Mouse (Mus musculus): ENCODE measurements around the gene Abat. TPM values are rescaled to one million over a fixed set of nuclear protein-coding genes. Genes with fewer than 3 reads are reported as not detected.

Gene Abat
- total RNA-seq, 2 experiments from 2014 or later, result 77.3 to 82.1 TPM

DNA sequence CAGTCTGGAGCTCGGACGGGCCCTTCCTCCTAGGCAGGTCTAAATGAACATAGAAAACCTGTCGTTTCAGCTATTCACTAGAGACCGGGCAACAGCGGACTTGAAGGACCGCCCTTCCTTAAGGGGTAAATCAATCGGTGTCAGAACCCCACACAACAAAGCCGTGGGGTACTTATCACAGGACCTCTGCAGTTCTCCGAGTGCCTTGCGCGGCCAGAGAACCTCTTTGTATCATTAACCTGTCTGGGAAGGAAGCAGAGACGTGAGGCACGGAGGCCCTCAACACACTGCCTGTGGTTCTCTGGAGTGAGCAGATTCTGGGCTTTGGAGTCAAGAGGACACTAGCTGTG is 123.6 kb downstream of the Abat start:
- no peak for DNase-seq

GRCm38 (mm10) chr16:8637217-8638051 is 124.2 kb downstream of the Abat start, which contains the start of the genes Pmm2 and Tmem186:
TSS of gene Pmm2 (plus strand) at chr16:8637674.
TSS of gene Tmem186 (minus strand) at chr16:8637712.
- DNase-seq, result peak; percentile 85

DNA sequence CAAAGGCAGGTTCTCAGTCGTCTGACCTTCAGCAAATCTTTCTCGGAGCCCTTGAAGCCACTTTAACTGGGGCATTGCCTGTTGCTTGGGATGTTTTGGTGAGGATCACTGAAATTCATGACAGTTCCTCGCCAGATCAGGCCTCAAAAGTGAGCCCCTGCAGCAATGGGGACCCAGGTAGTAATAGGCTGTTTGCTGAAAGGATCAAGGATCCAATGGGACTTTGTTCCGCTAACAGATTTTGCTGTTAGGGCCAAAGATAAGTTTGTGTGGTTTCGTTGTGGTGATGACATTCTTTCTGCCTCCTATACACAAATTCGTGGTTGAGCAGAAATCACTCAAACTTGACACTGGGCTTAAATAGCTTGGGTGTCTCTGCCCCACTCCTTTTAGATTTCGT is 124.9 kb downstream of the Abat start:
- DNase-seq, result no peak

DNA sequence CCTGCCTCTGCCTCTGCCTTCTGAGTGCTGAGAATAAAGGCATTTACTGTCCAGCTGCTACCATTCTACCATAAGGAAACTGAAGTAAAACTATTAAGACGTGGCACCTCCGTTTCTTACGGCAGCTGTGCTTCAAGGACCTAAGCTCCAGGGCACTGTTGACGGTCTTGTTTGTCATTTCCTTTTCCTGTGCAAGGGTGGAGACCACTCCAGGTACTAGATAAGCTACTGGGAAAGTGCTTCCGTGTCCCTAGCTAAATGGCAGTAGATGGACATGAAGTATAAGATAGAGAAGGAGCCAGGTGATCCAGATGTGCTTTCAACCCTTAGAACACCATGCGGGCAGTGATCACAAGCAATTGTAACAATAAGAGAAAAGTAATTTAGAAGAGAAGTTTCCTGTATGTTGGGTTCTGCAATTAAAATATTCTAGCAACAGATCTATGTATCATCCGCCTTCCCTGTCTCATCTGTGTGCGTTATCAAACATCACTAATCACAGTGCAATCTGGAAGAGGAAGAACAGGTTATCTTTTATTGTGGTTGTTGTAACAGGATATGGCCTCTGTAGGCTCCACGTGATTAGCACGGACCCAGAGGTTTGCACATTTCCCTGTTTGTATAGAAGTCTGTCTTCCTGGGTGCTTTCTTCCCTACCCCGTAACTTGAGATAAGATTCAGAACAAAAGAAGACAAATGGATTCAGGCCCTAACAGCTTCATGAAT is 126.4 kb downstream of the Abat start:
- DNase-seq, result no peak

DNA sequence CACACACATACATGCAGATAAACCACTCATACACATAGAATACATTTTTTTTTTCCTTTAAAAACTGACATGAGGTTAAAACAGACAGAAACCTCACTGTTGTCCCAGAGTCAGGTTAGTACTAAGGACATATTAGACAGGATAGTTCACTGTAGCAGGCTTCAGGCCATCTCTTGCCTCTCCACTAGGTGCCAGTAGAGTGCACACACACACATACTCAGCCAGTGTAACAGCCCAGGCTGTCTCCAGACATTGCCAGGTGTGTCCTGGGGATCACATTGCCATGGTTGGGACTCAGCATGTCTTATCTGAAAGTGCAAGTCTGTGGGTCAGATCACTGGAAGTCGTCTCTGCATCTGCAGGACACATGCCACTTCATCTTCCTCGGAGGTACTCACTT is 130.6 kb downstream of the Abat start:
- peak; percentile 43 to 58 for DNase-seq

DNA sequence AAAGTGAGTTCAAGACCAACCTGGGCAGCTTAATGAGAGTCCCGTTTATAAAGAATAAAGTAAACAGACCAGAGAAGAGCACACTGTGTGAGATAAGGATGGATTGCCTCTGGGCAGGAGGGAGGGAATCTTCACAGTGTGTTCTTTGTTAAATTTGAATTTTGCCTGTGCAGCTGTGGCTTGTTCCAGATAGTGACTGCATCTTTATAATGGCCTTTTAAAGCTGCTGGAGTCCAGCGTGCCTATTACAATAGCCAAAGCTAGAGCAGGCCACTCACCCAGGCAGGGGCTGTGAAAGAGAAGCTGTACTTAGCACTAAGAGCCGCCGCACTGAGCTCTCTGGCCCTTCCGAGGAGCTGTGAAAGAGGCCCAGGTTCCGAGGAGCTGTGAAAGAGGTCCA is 132.3 kb downstream of the Abat start:
- DNase-seq, result no peak

DNA sequence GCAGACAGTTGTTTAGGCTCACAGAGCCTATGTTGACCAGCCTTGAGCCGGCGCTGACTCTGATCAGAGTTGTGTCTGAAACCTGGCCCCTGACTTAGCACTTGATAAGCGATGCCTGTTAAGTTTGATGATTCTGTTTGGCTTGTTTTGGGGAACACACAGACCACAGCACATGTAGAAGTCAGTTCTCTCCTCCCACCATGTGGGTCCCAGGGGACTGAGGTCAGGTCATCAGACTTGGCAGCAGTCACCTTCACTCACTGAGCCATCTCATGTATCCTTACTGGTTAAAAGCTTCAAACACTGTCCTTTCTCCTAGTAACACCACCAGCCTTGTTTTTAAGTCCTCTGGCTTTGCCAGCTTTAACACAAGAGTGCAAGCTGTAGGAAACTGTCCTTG is 136.8 kb downstream of the Abat start:
- no peak for DNase-seq

DNA sequence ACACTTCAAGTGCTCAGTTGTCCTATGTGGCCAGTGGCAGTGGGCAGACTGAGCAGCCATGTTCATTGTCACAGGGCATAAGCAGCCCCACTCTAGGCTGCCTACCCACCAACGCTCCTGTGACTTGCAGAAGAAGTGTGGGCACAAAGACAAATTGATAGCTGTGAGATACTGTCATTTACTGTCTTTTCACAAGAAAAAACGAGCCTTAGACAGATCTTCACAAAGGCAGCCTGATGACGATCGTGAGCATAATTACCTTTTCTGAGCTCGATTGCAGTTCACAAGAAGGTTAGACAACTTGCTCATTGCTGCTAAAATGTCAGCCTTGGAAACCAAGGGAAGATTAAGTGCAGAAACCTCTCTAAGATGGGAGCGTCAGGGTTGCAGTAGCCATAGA is 141.9 kb downstream of the Abat start:
- DNase-seq, result no peak

GRCm38 (mm10) chr16:8655599-8655998 is 142.4 kb downstream of the Abat start:
- no peak for DNase-seq

GRCm38 (mm10) chr16:8656256-8656655 is 143.0 kb downstream of the Abat start:
- no peak for DNase-seq

DNA sequence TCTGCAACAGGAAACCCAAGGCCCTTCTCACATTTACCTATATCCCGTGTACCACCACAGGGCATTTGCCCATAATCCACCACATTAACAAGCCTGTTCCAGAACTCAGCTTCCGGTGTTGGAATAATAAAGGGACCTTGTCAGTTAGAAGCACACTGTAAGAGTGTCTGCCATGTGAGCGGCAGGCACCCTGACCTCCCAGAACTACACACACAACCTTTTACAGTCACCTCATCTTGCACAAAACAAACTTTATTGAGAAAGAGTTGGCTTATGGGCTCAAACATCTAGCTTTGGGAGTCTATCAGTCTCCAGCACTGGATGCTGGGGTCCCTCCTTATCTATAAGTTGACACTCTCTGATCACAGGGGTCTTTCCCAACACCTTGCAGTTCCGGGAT is 145.1 kb downstream of the Abat start:
- no peak for DNase-seq

DNA sequence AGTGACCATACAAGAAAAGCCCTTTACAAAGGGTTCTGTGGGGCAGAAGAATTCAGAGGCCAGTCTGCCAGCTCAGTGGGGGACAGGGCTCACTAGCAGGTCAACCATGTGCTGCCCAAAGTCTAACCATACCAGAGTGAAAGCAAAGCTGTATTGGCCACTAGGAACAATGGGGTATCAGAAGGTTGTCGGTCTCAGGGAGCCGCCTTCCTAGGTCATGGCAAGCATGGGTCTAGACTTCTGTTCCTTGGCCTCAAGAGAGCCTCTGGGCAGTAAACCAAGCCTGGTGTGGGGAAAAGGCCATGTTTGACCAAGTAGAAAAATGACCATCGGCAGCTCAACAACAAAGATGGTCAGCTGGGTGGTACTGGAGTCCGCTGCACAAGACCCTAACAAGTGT is 145.5 kb downstream of the Abat start:
- DNase-seq, result peak; percentile 62 to 68

- no peak for DNase-seq
These were observed 149.8 kb downstream of the Abat start for GRCm38 (mm10) chr16:8663022-8663421.

DNA sequence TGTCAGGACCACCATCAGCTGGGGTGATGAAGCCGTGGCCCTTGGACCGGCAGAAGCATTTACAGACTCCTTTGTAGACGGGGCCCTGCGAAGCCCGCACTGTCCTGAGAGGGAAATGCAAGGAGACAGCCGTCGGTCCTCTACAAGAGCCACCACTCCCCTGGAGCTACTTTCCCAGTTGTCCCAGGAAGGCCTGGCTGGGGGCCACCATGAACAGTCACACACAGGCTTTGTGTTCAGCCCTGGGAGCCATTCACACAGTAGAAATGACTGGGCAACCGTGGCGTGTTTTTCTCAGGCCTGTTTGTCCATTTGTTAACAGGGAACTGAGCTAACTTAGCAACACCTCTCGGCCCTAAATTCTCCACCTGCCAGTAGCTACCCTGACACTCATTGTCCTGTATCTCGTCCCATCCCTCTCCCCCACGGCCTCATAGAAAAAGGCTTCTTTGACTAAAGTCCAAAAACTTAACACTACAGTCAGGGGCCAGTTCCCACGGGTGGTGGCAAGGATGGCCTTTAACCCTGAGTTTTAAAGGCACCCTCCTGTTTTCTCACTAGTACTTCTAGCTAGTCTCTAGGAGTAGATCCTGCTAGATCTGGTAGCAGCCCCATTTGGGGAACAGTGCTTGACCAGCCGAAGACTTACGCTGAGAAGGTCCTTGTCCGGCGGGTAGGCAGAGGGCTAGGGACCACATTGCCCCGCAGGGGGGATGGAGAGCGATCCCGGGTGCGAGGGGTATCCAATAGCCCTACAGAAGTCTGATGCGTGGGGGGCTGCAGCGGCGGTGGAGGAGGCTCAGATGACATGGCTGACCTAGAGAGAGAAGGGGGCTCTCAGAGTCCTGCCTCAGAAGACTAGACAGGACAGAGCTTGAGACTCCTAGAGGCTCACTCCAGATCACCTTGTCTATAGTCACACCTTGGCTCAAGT is 150.6 kb downstream of the Abat start:
- no peak for DNase-seq

DNA sequence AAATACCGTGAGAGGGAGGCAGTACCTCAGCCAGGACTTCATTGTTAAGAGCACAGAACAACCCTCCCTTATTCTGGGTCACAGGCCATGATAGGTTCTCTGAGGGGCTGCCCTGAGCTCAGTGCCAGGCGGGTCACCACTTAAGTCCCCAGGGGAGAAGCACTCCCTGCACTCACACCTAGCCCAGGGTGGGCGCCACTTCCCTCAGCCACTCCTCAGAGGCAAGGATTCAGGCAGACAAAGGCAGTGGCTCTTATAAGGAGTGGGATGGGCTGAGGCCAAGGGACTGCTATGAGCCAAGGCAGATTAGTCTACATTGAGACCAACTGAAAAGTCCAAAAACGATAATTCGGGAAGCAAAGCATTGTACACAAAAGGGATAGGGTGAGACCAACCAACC is 152.1 kb downstream of the Abat start:
- DNase-seq, result no peak

DNA sequence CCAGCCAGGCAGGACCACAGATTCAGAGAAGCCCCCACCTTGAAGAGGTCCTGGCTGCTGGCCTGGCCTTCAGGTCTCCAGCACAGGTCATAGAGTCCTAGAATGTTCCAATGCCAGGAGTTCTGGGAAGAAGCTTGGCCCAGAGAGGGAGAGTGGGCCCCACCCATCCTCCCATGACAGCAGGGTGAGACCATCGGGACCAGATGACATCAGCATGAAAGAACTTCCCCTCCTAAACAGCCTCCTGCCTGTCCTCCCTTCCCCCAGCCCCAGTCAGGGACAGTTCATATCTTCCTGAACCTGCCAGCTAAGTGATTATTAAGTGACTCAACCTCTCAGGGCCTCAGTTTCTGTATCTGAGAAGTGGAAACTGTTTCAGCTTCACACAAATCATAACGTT is 153.2 kb downstream of the Abat start:
- peak; percentile 69 to 80 for DNase-seq

DNA sequence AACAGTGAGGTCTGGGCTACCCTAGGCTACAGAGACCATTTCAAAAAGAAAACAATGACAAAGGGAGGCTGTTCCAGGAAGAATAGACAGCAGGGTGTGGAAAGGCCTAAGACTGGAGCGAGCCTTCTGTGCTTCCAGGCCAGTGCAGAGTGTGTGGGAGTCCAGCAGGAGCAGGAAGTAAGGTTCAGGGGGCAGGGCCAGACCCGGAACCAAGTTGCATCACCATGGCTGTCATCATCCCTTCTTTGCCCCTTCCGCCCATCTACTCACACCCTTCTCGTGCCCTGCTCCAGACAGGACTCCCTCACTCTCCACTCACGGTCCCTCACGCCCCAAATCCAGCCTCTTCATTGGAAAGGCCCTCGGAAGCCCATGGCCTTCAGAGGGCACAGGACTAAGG is 154.0 kb downstream of the Abat start:
- peak; percentile 34 to 47 for DNase-seq

DNA sequence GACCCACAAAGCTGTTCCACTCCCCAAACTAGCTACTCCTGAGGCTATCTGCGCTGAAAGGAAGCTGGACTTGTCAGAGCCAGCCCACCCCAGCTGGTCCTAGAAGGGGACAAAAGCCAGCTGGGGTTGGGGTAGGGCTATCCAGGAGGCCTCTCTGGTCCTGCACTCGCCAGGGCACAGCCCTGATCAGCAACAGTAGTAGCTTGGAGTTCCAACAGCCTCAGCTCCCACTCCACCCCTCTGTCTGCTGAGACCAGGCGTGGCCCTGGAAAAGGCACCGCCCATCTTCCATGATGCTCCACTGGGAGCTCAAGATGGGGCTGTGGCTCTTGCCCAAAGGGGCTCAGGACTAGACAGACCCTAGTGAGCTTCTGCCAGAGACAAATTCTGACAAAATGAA is 154.6 kb downstream of the Abat start:
- DNase-seq, result no peak

- DNase-seq, result no peak
These were observed 155.2 kb downstream of the Abat start for GRCm38 (mm10) chr16:8668386-8668785.

DNA sequence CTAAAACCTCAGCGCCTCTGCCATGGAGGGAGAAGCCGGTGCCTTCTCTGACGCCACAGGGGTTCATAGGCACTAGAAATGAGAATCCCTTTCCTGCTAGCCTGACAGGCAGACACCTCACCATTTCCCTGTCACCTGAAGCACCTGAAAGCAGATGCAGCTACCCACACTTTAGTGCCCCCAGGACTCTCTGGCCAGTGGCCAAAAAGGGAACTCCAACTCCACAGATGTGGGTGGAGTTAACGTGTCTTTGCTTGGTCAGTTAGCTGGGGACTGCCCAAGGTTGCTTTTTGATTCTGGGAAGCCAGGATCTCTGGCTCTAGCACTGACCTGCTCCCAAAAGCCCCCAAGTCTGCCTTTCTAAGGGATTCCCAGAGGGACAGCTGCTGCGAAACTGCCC is 156.2 kb downstream of the Abat start:
- DNase-seq, result peak; percentile 22 to 28

GRCm38 (mm10) chr16:8670041-8671035 is 157.1 kb downstream of the Abat start:
- peak; percentile 30 to 59 for DNase-seq
